Mouse (Mus musculus) intestine, embryonic 15.5 days (tissue): ENCODE results near the gene Dok4. TPM values are rescaled to one million over a fixed set of nuclear protein-coding genes. Genes with fewer than 3 reads are reported as not detected.
"Not testable (repeated sequence)": the region's sequence is repeated elsewhere in the genome, so short reads cannot be mapped to it uniquely, and the experiment has no call there.

Experiments
- ATAC-seq: fragments of 200-750 bp; cut with Nextera tagmentation; 2 replicates; pipeline ENCODE4 v1.8.0; 2017; ENCODE audit warnings: moderate TSS enrichment, moderate library complexity
- H3K27ac ChIP-seq: fragments of 300-500 bp; sonication (generic); 2 replicates; pipeline ENCODE4 v1.5.1; 2015; ENCODE audit warnings: mild to moderate bottlenecking, inconsistent platforms
- H3K27me3 ChIP-seq: fragments of 300-500 bp; sonication (generic); replicated peaks from 2 replicates; pipeline ENCODE4 v1.6.1; 2015; ENCODE audit warnings: inconsistent platforms
- H3K36me3 ChIP-seq: fragments of 300-500 bp; sonication (generic); 2 replicates; pipeline ENCODE4 v1.6.1; 2015; ENCODE audit warnings: inconsistent platforms
- H3K4me1 ChIP-seq: fragments of 300-500 bp; sonication (generic); replicated peaks from 2 replicates; pipeline ENCODE4 v1.6.1; 2015; ENCODE audit warnings: inconsistent platforms
- H3K4me2 ChIP-seq: fragments of 300-500 bp; sonication (generic); replicated peaks from 2 replicates; pipeline ENCODE4 v1.6.1; 2015; ENCODE audit warnings: mild to moderate bottlenecking, inconsistent platforms
- H3K4me3 ChIP-seq: fragments of 300-500 bp; sonication (generic); replicated peaks from 2 replicates; pipeline ENCODE4 v1.5.1; 2015; ENCODE audit warnings: inconsistent platforms
- H3K9ac ChIP-seq: fragments of 300-500 bp; sonication (generic); 2 replicates; pipeline ENCODE4 v1.6.1; 2015; ENCODE audit warnings: inconsistent platforms
- H3K9me3 ChIP-seq: fragments of 300-500 bp; sonication (generic); 2 replicates; pipeline ENCODE4 v1.6.1; 2016; ENCODE audit warnings: inconsistent platforms
- WGBS: fragments of 180-500 bp; shearing (Covaris S2); methylation state at CpG from one replicate; pipeline ENCODE4 v1.1.7; 2015; 5-methylcytosine and 5-hydroxymethylcytosine counted together
- polyA plus RNA-seq: library from polyadenylated mRNA; unstranded; fragments of >200 nt; fragmentation: Nextera tagmentation; extraction: Ambion mirVana; gene quantifications from 2 replicates; pipeline ENCODE4 v1.2.1, GENCODE M21; 2015

Gene Dok4
- polyA plus RNA-seq, 1 experiment from 2014 or later, result 39.4 TPM

- H3K27me3 ChIP-seq, H3K9me3 ChIP-seq, ATAC-seq, H3K27ac ChIP-seq, H3K4me3 ChIP-seq, H3K4me2 ChIP-seq, H3K36me3 ChIP-seq, H3K9ac ChIP-seq: not testable (repeated sequence)
- peaks cover 12% of the 10 kb centered on the region for H3K4me1 ChIP-seq
- WGBS, result 95% methylated on average over 13 of the region's 13 CpGs
Measured at GRCm38 (mm10) chr8:94835751-94836150, 40.4 kb downstream of the Dok4 start.

GRCm38 (mm10) chr8:94833901-94834405 is 42.2 kb downstream of the Dok4 start:
- not testable (repeated sequence) for H3K9ac ChIP-seq, H3K4me3 ChIP-seq, H3K4me2 ChIP-seq, H3K9me3 ChIP-seq, H3K27me3 ChIP-seq, ATAC-seq, H3K27ac ChIP-seq
- WGBS, result 68% methylated on average over 7 of the region's 7 CpGs
- Histone ChIP-seq H3K36me3 (peaks cover 15% of the 10 kb centered on the region), H3K4me1 (peaks cover 12% of the 10 kb centered on the region)

DNA sequence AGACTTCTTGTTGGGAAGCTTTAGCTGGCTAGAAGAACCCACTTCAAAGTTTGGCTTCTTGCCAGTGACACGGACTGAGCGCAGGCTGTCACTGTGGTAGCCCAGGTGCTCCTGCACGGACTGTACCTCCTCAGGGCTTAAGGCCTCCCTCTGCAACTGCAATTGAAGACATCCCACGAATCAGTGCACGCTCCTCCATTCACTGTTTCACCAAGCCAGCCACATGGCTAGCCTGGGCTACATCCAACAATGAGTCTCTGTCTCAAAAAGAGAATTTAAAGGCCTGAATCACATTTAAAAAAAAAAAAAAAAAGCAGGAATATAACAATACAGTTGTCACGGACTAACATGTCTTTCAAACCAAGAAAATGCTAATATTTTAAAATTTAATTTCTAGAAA is 47.8 kb downstream of the Dok4 start:
- H3K36me3 ChIP-seq, result peaks cover 22% of the 10 kb centered on the region
- WGBS, result 88% methylated on average over 6 of the region's 6 CpGs
- no peaks in the 10 kb centered on the region for H3K4me1 ChIP-seq
- no peak overlapping the region for H3K4me2 ChIP-seq
- H3K27ac ChIP-seq, result no peak overlapping the region
- no peak overlapping the region for H3K9ac ChIP-seq
- no peak overlapping the region for H3K4me3 ChIP-seq
- no peak for ATAC-seq
- no peaks in the 10 kb centered on the region for H3K27me3 ChIP-seq
- H3K9me3 ChIP-seq, result no peaks in the 10 kb centered on the region

DNA sequence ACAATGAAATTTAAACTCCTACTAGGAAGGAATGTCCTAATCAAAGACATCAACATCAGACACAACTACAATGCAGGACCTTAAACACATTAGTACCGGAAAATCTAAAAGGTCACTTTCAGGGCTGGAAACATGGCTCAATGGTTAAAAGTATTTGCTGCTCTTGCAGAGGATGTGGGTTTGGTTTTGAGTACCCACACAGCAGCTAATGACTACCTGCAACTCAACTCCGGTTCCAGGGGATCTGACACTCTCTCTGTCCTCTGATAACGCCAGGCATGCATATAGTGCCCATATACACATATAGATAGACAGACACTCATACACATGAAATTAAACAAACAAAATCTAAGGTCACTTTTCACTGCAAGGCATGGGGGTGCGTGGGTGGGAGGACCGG is 49.9 kb downstream of the Dok4 start:
- Histone ChIP-seq H3K4me2 (no peak overlapping the region), H3K9ac (no peak overlapping the region), H3K4me1 (no peaks in the 10 kb centered on the region), H3K9me3 (no peaks in the 10 kb centered on the region), H3K36me3 (peaks cover 27% of the 10 kb centered on the region), H3K4me3 (no peak overlapping the region), H3K27ac (no peak overlapping the region), H3K27me3 (no peaks in the 10 kb centered on the region)
- ATAC-seq, result no peak
- 93% methylated on average over 5 of the region's 5 CpGs for WGBS

DNA sequence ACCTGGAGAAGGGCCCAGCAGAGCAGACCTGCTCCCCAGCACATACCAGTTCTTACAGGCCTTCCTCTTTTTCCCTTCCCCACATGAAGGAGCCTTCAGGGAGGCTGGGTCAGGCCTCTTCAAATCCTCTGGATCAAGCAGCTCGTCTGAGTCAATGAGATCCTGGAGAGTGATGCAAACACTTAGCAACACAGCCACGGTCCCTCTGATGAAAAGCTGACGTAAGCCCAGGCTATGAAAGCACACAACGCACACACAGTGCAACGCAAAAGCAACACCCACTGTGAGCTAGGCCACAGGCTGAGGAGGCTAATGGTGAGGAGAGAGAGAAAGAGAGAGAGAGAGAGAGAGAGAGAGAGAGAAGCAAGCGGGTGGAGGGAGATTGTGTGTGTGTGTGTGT is 51.0 kb downstream of the Dok4 start:
- Histone ChIP-seq H3K36me3 (peaks cover 21% of the 10 kb centered on the region), H3K27ac (no peak overlapping the region)
- WGBS, result 86% methylated on average over 6 of the region's 6 CpGs

GRCm38 (mm10) chr8:94822637-94823560 is 53.2 kb downstream of the Dok4 start:
- Histone ChIP-seq H3K27ac (no peak overlapping the region), H3K9me3 (no peaks in the 10 kb centered on the region), H3K27me3 (no peaks in the 10 kb centered on the region), H3K9ac (no peak overlapping the region), H3K36me3 (peaks cover 16% of the 10 kb centered on the region), H3K4me2 (no peak overlapping the region), H3K4me3 (no peak overlapping the region), H3K4me1 (no peaks in the 10 kb centered on the region)
- ATAC-seq, result peak; percentile 66
- WGBS, result 77% methylated on average over 23 of the region's 23 CpGs

More for the DNA sequence above, 51.0 kb downstream of the Dok4 start:
- no peaks in the 10 kb centered on the region for H3K9me3 ChIP-seq
- no peaks in the 10 kb centered on the region for H3K4me1 ChIP-seq
- no peak for ATAC-seq
- H3K4me3 ChIP-seq, result no peak overlapping the region
- no peaks in the 10 kb centered on the region for H3K27me3 ChIP-seq
- no peak overlapping the region for H3K4me2 ChIP-seq
- H3K9ac ChIP-seq, result no peak overlapping the region

GRCm38 (mm10) chr8:94821381-94821780 is 54.7 kb downstream of the Dok4 start:
- WGBS, result 92% methylated on average over 2 of the region's 2 CpGs
- no peak overlapping the region for H3K4me3 ChIP-seq
- H3K36me3 ChIP-seq, result peaks cover 15% of the 10 kb centered on the region

GRCm38 (mm10) chr8:94820553-94820952 is 55.6 kb downstream of the Dok4 start:
- Histone ChIP-seq H3K9ac (no peak overlapping the region), H3K4me2 (no peak overlapping the region), H3K36me3 (peaks cover 12% of the 10 kb centered on the region), H3K9me3 (no peaks in the 10 kb centered on the region), H3K4me1 (no peaks in the 10 kb centered on the region), H3K27me3 (no peaks in the 10 kb centered on the region), H3K4me3 (no peak overlapping the region), H3K27ac (no peak overlapping the region)
- WGBS, result 84% methylated on average over 7 of the region's 7 CpGs
- no peak for ATAC-seq

More at GRCm38 (mm10) chr8:94821381-94821780, 54.7 kb downstream of the Dok4 start:
- no peaks in the 10 kb centered on the region for H3K27me3 ChIP-seq
- no peaks in the 10 kb centered on the region for H3K4me1 ChIP-seq
- no peak for ATAC-seq
- H3K4me2 ChIP-seq, result no peak overlapping the region
- H3K27ac ChIP-seq, result no peak overlapping the region
- no peak overlapping the region for H3K9ac ChIP-seq
- H3K9me3 ChIP-seq, result no peaks in the 10 kb centered on the region

DNA sequence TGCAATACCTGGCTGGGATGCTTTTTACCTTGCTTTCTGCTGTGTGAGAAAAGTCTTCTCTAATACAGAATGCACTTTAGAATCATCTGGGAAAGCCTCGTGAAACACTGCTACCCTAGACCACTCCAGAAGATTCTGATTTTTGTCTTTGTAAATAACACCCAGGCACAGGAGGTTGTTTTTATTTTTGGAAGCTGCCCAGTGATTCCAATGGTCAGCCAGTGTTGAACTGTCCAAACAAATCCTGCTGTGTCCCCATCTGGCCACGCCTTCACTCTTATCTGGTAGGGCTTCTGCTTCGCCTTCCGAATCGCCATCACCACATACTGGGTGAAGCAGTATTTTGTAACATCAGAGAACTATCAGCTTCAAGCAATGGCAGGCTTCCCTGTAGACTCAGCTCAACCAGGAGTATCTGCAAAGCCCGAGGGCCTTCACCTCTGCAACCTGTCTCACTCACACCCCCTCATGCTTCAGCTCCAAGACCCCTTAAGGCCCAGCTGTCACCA is 56.4 kb downstream of the Dok4 start:
- ATAC-seq, result no peak
- H3K27me3 ChIP-seq, result no peaks in the 10 kb centered on the region
- H3K36me3 ChIP-seq, result peaks cover 12% of the 10 kb centered on the region
- 76% methylated on average over 6 of the region's 6 CpGs for WGBS
- H3K9ac ChIP-seq, result no peak overlapping the region
- no peak overlapping the region for H3K27ac ChIP-seq
- no peak overlapping the region for H3K4me3 ChIP-seq
- H3K4me1 ChIP-seq, result no peaks in the 10 kb centered on the region
- H3K9me3 ChIP-seq, result no peaks in the 10 kb centered on the region
- H3K4me2 ChIP-seq, result no peak overlapping the region

GRCm38 (mm10) chr8:94817933-94818332 is 58.2 kb downstream of the Dok4 start:
- Histone ChIP-seq H3K36me3 (peaks cover 5% of the 10 kb centered on the region), H3K9ac (no peak overlapping the region), H3K4me2 (no peak overlapping the region), H3K27ac (no peak overlapping the region), H3K9me3 (no peaks in the 10 kb centered on the region), H3K27me3 (no peaks in the 10 kb centered on the region), H3K4me3 (no peak overlapping the region), H3K4me1 (no peaks in the 10 kb centered on the region)
- WGBS, result 85% methylated on average over 11 of the region's 11 CpGs
- no peak for ATAC-seq

DNA sequence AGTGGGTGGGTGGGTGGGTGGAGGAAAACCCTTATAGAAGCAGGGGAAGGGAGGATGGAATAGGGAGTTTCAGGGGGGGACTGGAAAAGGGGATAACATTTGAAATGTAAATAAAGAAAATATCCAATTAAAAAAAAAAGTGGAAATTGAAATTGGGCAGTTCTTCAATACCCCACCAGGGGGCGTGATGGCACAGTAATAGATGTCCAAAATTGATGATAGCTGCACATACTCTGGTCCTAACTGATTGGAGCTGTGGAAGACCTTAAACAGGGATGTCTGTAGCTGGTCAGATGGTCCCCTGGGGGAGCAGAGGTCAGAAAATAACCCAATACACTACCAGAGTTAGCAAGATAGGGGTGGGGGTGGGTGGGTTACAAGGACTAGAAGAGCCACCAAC is 61.6 kb downstream of the Dok4 start:
- Histone ChIP-seq H3K36me3 (no peaks in the 10 kb centered on the region), H3K4me3 (no peak overlapping the region), H3K4me2 (no peak overlapping the region), H3K4me1 (no peaks in the 10 kb centered on the region), H3K27me3 (no peaks in the 10 kb centered on the region), H3K9me3 (no peaks in the 10 kb centered on the region), H3K27ac (no peak overlapping the region), H3K9ac (no peak overlapping the region)
- WGBS, result 0% methylated on average over 1 of the region's 1 CpGs
- ATAC-seq, result no peak
